Mouse (Mus musculus): ENCODE measurements around the gene Nbea.
"Not testable (repeated sequence)": the region's sequence is repeated elsewhere in the genome, so short reads cannot be mapped to it uniquely, and the experiment has no call there.

Gene Nbea

DNA sequence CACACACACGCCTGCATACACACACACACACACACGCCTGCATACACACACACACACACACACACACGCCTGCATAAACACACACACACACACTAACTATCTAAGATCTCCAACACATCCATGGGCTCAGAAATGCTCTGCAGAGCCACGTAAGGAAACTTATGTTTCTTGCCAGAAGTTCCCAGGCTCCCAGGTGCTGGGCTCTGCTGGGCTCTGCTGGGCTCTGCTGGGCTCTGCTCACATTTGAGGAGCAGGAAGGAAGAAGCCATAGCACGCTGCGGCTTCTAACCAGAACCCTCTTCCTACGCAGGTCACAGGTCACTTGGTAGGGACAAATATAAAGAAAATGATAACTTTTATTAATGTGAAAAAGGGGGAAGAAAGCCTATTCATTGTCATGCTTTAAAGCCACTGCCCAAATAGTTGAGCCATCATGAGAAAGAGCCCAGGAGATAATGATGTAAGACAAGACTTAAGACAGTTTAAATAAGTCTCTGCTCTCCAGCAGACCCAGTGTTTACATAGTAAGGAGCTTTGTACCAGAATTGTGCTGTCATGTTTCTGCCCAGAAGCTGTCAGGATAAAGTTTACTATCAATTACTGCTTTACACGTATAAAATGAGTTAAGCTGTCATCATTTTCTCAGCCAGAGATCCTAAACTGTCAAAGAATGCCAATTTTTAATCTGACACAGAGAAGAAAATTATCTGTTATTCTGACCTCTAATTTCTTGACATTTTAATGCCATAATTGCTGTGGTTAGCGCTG is 521.6 kb downstream of the Nbea start:
- DNase-seq (ENCODE audit: low spot score in 2 of 2), result no peak

GRCm38 (mm10) chr3:55660261-55660838 is 523.2 kb downstream of the Nbea start:
- no peak for DNase-seq (ENCODE audit: low spot score in 2 of 2)

- no peak for DNase-seq (ENCODE audit: low spot score in 2 of 2)
Observed at GRCm38 (mm10) chr3:55659558-55660215, 523.8 kb downstream of the Nbea start.

DNA sequence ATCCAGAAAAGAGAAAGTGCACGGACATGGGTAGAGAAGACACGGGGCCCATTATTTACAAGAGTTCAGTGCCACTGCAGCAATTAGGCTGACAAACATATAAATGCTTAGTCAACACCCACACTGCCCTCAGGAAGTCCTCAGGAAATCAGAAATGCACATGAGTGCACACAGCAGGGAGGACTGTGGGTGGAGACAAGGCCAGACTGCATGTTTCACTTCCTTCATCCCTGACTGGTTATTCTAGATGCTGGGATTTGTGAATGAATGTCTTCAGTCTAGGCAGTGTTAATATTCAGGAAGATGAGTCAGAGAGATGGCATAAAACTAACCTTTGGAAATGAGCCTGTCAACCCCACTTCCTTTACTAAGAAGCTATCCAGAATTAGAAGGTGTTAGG is 531.2 kb downstream of the Nbea start:
- DNase-seq (ENCODE audit: low spot score in 2 of 2), result peak in 1 of 2 experiments; percentile 1

DNA sequence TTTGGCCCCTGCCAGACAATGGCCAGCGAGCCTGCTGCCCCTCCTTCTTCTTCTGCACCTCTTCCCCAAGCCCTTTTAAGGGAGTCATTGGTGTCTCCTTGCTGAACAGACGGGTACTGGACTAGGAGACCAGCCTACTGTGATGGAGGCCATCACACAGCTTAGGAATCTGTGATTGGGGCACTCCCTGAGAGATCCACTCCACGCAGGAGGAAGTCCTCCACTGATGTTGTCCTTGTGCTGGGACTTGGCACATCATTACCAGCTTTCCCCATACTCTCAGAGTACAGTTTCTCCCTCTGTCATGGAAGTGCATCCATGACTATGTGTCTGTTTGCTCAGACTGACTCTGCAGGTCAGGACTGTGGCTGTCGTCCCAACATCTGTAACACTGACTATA is 531.6 kb downstream of the Nbea start:
- no peak for DNase-seq (ENCODE audit: low spot score in 2 of 2)

DNA sequence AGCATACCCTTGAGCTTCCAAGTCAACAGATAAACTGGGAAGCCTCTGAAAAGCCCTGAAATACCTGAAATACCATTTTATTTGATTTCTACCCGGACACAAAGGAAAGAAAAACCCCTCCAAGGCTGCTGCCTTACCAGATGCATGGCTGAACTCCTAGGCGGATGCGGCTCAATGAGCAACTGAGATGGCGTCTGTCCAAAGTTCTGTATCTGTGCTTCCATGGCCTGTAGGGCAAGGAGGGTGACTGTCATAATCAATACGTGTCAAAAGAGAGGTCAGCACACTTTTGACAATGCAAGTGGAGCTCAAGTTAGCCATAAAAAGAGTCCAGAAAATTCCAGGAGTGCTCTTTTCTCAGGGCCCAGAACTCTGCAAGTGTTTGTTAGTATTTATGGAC is 534.0 kb downstream of the Nbea start:
- no peak for DNase-seq (ENCODE audit: low spot score in 2 of 2)

DNA sequence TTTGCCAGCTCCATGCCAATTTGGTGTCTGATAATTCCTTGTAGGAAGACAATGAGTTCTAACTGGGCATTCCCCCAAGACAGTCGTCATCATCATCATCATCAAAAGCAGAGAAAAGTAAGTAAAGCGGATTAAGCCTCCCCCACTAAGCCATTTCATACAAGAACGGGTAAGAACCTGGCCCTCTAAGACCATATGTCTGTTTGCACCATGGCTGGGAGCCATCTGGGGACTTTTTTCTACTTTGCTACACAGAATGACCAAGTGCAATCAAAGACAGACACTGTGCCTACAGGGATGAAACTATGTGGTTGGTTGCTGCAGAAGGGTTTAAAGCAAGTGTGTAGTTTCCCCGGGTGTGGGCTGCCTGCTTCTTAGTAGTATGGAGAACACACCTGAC is 535.2 kb downstream of the Nbea start:
- no peak for DNase-seq (ENCODE audit: low spot score in 2 of 2)

DNA sequence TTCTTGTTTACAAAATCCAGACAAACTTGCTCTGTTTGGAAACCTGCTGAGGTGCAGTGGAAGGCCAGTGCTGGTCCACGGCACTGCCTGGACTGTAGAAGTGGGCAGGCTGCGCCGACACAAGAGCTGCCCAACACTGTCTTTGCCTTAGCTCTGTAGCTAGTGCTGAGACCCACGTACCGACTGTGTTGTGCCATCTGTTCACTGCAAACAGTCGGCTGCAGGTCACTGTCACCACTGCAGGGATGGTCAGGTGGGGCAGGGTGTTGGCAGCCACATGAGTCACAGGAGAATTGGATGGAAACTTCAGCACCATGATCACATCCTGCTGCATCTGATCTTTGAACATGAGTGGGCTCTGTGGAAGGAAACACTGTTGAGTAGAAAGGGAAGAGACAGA is 536.3 kb downstream of the Nbea start:
- no peak for DNase-seq (ENCODE audit: low spot score in 2 of 2)

DNA sequence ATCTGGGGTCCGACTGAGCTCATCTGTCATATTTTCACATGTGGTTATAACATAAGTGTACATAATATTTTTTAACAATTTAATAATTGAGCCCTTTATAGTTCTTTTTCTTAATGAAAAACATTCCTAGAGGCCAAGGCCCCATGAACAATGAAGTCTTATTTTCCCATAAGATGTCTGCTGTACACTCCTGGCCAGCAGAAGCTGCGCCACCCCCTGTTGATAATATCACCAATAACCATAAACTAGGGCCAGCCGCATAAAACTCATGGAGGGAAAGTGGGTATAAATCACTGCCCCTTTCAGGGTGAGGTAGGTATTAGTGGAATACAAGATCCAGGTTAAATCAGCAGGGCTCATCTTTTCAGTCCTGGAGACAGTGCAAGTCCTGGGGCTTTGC is 537.1 kb downstream of the Nbea start:
- DNase-seq (ENCODE audit: low spot score in 2 of 2), result no peak

GRCm38 (mm10) chr3:55644035-55644618 is 539.4 kb downstream of the Nbea start:
- DNase-seq (ENCODE audit: low spot score in 2 of 2), result no peak

DNA sequence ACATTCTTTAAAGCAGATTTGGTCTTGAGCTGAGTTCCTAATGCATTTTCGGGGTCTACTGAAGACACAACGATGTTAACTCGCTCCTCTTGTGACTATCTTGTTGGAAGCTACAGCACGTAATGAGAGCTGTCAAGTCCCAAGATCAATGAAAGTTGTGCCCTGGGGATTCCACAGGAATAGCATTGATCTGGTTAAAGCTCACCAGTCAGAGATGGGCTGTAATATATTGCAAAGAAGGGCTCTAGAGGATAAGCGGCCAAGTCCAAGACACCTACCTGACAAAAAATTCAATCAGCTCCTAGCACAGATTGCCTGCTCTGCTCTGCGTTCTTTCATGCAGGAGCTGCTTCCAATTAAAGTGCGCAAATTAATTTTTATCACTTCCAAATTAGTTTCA is 545.8 kb downstream of the Nbea start:
- DNase-seq (ENCODE audit: low spot score in 2 of 2), result no peak

DNA sequence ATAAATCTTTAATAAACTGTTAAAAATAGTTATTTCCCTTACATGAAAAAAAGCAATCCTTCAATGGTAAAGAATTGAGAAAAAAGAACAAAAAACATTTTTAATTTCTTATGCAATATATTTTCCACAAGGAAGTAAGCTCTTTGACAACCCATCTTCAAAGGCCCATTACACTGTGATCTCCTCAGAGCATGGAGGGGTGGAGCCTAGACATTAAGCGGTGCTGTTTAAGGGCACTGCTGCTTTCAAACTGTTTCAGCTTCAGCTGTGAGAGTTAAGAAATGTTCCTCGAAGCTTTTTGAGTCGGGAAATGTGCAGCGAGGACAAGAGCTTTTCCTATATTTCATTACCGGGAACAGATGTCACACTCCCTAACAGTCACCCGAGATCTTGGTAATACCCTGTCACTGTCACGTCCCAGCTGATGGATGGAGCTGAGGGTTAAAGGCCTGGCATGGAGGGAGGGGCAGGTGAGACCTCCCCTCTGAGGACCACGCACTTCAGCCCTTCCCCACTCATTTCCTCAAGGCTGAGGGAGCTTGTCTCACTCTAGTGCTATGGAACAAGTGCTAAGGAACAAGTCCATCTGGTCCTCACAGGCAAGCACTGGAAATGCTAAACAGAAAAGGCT is 547.8 kb downstream of the Nbea start:
- DNase-seq (ENCODE audit: low spot score in 2 of 2), result no peak

DNA sequence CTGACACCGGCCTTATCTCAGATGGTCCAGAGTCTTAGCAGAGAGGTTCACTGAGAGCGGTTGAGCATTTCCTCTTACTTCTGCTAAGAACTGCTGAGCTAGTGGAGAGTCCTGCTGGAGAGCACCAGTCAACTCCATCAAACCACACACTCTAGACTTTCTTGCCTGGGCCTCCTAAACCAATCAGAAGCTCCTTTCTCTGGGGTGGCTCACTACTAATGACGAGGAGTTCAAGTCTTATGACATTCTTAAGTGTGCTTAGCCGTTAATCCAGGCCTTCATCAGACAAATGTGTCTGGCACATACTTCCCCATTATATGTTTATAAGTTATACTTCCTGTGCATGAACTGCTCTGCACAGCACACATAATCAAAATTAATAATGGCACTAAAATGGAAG is 556.4 kb downstream of the Nbea start:
- DNase-seq (ENCODE audit: low spot score in 2 of 2), result no peak

GRCm38 (mm10) chr3:55621958-55622357 is 561.5 kb downstream of the Nbea start:
- not testable (repeated sequence) for DNase-seq (ENCODE audit: low spot score in 2 of 2)

DNA sequence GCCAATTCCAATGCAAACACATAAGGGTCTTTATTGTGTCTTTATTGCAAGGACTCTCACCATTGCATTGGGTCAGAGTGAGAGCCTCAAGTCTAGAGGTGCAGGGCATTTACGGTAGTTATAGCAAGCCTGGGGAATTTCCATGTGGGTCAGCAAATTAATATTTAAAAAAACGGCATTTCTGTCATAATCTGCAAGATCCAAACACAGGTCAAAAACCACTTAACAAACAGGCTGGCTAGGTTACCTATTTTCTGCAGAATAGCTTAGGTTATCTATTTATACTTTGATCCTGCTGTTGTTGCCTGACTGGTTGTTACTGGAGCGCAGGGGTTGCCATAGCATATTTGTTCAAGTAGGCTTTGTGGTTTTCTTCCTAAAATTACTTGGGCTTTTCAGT is 565.1 kb downstream of the Nbea start:
- DNase-seq (ENCODE audit: low spot score in 2 of 2), result no peak

DNA sequence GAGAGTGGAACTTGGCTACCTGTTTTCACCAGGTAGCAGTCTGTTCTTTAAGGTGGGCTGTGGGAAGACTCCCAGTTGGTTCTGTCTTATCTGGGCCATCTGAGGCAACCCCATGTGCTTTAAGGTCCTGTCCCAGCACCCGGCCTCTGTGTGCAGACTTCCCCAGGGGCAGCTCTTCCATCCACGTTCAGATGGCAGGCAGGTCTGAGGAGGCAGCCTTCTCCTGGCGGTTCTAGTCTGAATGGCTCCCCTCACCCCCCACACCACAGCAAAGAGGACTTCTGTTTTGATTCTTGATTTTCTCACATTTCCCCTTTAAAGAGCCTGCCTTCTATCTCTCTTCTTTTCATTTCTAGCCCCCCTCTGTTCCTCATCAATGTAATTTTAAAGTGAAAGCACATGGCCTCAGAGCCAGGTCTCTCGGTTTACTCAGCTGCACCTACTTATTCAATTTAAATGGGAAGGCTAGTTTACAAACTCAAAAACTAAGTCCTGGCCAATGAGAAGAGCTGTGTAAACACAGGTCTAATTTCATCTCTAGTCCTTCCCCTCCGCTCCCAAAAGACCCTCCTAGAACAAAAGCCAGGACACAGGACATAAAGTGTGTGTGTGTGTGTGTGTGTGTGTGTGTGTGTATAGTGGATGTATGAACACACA is 570.9 kb downstream of the Nbea start:
- no peak for DNase-seq (ENCODE audit: low spot score in 2 of 2)

- DNase-seq (ENCODE audit: low spot score in 2 of 2), result no peak
Observed at GRCm38 (mm10) chr3:55612023-55612422, 571.5 kb downstream of the Nbea start.

GRCm38 (mm10) chr3:55610191-55610590 is 573.3 kb downstream of the Nbea start:
- DNase-seq (ENCODE audit: low spot score in 2 of 2), result no peak

DNA sequence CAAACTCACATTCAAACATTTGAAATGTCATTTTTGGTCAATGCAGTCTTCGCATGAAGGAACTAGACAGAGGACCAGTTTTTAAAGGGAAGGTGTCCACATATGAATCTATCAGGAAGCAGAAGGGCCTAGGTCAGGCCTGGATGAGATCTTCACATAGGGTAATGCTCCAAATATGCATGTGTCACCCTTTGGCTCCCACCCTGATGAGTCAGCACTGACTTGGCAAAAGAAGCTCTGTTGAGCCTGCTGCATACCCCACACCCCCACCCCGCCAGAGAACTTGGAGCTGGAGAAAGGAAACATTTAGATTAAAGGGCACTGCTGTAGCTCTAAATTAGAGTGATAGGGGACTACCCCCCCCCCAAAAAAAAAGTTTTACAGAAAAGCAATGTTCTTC is 583.2 kb downstream of the Nbea start:
- DNase-seq (ENCODE audit: low spot score in 2 of 2), result peak; percentile 66 to 78

GRCm38 (mm10) chr3:55599366-55600085 is 584.0 kb downstream of the Nbea start:
- DNase-seq (ENCODE audit: low spot score in 2 of 2), result no peak

DNA sequence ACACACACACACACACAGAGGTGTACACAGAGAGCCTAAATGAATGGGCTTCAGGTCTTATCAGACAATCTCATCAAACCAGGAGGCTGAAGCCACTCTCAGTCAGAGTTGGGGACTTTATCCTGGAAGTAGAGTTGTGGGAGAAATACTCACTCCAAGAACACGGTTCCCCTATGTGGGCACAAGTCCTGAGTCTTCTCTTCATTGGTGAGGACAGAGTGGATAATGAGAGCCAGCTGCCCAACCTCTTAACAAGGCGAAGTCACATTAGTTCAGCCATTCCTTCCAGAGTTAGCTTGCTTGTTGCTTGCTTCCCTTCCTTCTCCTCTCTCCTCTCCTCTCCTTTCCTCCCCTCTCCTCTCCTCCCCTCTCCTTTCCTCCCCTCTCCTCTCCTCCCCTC is 584.8 kb downstream of the Nbea start:
- no peak for DNase-seq (ENCODE audit: low spot score in 2 of 2)

Data from urinary bladder, postnatal 36 days (tissue).